Mouse (Mus musculus): ENCODE results near the gene Rgs10.
A peak's percentile ranks its signal among the peaks of the same experiment; 100 is the strongest.
"Not testable (repeated sequence)": the region's sequence is repeated elsewhere in the genome, so short reads cannot be mapped to it uniquely, and the experiment has no call there.

Gene Rgs10

DNA sequence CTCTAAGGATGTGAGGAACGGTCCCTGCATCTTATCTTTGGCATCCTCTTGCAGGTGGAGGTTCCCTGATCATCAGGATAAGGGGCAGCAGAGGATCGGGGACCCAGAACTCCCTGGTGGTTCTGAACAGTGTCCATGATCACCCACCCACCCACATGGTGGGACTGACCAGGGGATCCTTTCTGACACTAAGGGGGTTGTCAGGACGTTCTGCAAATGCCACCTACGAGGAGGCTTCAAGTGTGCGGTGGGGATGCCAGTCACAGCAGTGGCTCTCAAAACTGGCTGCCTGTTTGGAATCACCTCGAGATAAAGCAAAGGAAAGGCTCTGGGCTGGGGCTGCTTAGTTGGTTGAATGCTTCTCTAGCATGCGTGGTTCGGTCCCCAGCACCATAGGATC, 71.6 kb downstream of the Rgs10 start:
- DNase-seq (ENCODE audit: extremely low read depth, insufficient read length, low spot score), result no peak

- DNase-seq (ENCODE audit: extremely low read depth, insufficient read length, low spot score), result no peak
Observed at GRCm38 (mm10) chr7:128346522-128346921, 72.0 kb downstream of the Rgs10 start.

- no peak for DNase-seq (ENCODE audit: extremely low read depth, insufficient read length, low spot score)
Observed at GRCm38 (mm10) chr7:128345691-128346090, 72.9 kb downstream of the Rgs10 start.

GRCm38 (mm10) chr7:128344928-128345653, 73.5 kb downstream of the Rgs10 start:
- peak; percentile 47 for DNase-seq (ENCODE audit: extremely low read depth, insufficient read length, low spot score)

- DNase-seq (ENCODE audit: extremely low read depth, insufficient read length, low spot score), result no peak
Observed at GRCm38 (mm10) chr7:128344488-128344887, 74.1 kb downstream of the Rgs10 start.

- not testable (repeated sequence) for DNase-seq (ENCODE audit: extremely low read depth, insufficient read length, low spot score)
Observed at GRCm38 (mm10) chr7:128342691-128343090, 75.9 kb downstream of the Rgs10 start.

- not testable (repeated sequence) for DNase-seq (ENCODE audit: extremely low read depth, insufficient read length, low spot score)
Observed at GRCm38 (mm10) chr7:128340321-128340720, 78.2 kb downstream of the Rgs10 start.

GRCm38 (mm10) chr7:128332896-128333295, 85.7 kb downstream of the Rgs10 start:
- DNase-seq (ENCODE audit: extremely low read depth, insufficient read length, low spot score), result no peak

DNA sequence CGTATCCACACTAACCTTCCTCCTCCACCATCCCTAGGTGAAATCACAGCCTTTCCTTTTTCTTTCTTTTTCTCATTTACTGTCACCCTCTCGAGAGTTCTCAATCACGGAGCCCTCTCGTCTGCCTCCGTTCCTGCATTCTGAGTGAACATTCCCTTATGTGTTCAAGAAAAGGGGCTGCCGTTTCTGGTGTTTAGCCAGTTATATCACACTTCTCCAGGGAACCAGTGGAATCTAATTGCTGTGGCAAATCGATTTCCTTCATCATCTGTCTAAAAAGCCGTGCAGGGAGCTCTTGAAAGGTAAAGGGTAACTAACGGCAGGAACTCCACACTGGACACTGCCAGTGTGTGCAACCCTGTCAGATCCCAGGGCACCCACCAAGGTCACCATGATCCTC, 87.6 kb downstream of the Rgs10 start:
- no peak for DNase-seq (ENCODE audit: extremely low read depth, insufficient read length, low spot score)

DNA sequence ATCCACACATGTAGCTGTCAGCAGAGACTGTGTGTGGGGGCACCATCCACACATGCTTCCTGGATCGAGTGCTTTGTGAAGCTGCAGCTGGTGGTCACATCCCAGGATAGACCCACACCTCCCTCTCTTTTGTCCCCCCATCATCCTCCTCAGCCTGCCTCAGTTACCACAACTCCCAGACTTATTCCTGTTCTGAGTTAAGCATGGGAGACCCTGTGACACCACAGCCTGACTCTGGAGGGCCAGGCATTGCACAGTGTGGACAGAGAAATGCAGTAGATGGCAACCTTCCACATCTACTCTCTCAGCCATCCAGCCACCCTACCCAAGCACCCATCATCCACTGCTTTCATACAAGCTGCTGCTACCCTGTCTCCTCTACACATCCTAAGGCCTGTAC, 93.6 kb downstream of the Rgs10 start:
- DNase-seq (ENCODE audit: extremely low read depth, insufficient read length, low spot score), result no peak

All from 3134 (cell line).